Mouse (Mus musculus): ENCODE measurements at regions not wholly inside any gene's neighbourhood (a gene's known extent, or its start where the extent isn't known, plus 50 kb on each side); places are given as distances from the start of the nearest gene placed in this dataset.
A peak's percentile ranks its signal among the peaks of the same experiment; 100 is the strongest.

DNA sequence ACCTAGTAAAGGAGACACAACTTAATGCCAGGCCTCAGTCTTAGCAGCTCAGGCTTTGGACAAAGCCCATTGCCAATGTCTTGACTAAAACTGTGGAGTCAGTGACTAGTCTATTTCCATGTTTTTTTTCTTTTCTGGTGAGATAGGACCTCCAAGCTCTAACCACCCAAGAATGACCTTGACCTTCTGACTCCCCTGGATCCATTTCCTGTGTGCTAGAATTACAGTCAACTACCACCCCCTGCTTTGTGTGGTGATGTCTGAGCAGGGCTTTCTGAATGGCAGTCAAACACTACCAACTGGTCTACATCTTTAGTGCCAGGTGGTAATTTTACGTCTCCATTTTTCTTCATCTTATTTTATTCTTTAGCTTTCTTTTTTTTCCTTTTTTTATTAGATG, 51.3 kb upstream of the Rnf138rt1 start:
- 86% methylated on average over 1 of the region's 1 CpGs for WGBS
- Histone ChIP-seq H3K9me3 (no peaks in the 10 kb centered on the region), H3K27ac (replicated peaks) (no peak overlapping the region), H3K4me3 (no peak overlapping the region), H3K27me3 (replicated peaks; ENCODE audit: low read depth, poor library complexity, severe bottlenecking) (peaks cover 96% of the 10 kb centered on the region), H3K4me1 (no peaks in the 10 kb centered on the region), H3K36me3 (replicated peaks) (no peaks in the 10 kb centered on the region)
- no peak for DNase-seq (ENCODE audit: low spot score)

DNA sequence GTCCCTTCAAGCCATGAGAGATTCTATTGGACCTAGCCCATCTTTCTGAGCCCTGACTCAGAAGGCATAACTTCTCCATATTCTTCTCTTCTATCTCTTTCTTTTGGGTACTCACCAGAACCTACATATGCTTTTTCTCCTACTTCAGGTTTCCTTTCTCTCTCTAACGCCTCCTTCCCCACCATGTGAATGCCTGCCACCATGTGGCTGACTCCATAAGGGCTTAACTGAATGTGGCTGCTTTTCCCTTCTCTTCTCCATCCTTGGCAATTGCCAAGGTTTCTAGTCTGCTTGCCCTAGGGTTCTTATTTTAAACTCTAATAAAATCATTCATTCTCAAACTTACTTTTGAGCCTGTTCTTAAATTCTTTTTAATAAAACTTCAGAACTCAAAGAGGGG, 53.7 kb upstream of the Rnf138rt1 start:
- no peaks in the 10 kb centered on the region for H3K9me3 ChIP-seq
- 38% methylated on average over 1 of the region's 1 CpGs for WGBS

GRCm38 (mm10) chrX:163822298-163822697, 61.2 kb upstream of the Rnf138rt1 start:
- no peaks in the 10 kb centered on the region for H3K9me3 ChIP-seq
- no peaks in the 10 kb centered on the region for H3K36me3 ChIP-seq (replicated peaks)
- peaks cover 81% of the 10 kb centered on the region for H3K27me3 ChIP-seq (replicated peaks; ENCODE audit: low read depth, poor library complexity, severe bottlenecking)
- no peak overlapping the region for H3K27ac ChIP-seq (replicated peaks)
- DNase-seq (ENCODE audit: low spot score), result no peak
- WGBS, result 78% methylated on average over 6 of the region's 6 CpGs
- no peak overlapping the region for H3K4me3 ChIP-seq
- H3K4me1 ChIP-seq, result no peaks in the 10 kb centered on the region

More for the DNA sequence above, 53.7 kb upstream of the Rnf138rt1 start:
- Histone ChIP-seq H3K4me3 (no peak overlapping the region), H3K4me1 (no peaks in the 10 kb centered on the region), H3K27ac (replicated peaks) (no peak overlapping the region), H3K27me3 (replicated peaks; ENCODE audit: low read depth, poor library complexity, severe bottlenecking) (peaks cover 94% of the 10 kb centered on the region), H3K36me3 (replicated peaks) (no peaks in the 10 kb centered on the region)
- DNase-seq (ENCODE audit: low spot score), result no peak

DNA sequence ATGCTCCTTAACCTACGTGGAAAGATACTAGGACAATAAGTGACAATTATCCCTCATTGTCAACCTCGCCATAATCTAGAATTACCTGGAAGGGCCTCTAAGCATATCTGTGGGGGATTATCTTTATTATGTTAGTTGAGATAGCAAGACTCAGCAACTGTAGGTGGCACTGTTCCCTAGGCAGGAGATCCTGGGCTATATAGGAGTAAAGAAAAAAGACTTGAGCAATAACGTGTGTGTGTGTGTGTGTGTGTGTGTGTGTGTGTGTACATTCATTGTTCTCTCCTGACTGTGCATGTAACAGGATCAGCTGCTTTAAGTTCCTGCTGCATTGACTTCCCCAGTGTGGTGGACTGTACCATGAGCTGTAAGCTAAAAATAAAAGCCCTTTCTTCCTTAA, 66.3 kb upstream of the Rnf138rt1 start:
- WGBS, result 61% methylated on average over 3 of the region's 3 CpGs
- Histone ChIP-seq H3K4me1 (no peaks in the 10 kb centered on the region), H3K36me3 (replicated peaks) (no peaks in the 10 kb centered on the region), H3K4me3 (no peak overlapping the region), H3K9me3 (no peaks in the 10 kb centered on the region), H3K27me3 (replicated peaks; ENCODE audit: low read depth, poor library complexity, severe bottlenecking) (peaks cover 57% of the 10 kb centered on the region), H3K27ac (replicated peaks) (no peak overlapping the region)
- DNase-seq (ENCODE audit: low spot score), result no peak

DNA sequence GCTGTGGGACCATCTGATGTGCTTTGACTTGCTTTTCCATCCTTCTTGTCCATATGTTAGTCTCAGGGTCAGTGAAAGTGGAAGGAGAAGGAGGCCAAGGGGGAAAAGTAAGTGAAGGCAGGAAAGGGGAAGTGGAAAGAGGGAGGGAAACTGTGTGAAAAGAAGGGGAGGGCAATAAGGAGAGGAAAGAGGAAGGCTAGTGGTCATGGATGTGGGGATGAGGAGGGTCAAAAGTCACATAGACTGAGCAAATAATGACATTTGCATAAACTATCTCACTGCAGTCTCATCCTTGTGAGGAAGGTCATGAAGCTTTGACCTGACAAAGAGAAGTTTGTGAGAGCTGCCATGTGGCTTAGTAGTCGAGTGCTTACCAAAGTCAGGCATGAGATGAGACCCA, 63.4 kb upstream of the Ap1s2 start:
- Histone ChIP-seq H3K36me3 (replicated peaks) (no peaks in the 10 kb centered on the region), H3K27ac (replicated peaks) (no peak overlapping the region), H3K4me3 (no peak overlapping the region), H3K9me3 (no peaks in the 10 kb centered on the region), H3K27me3 (replicated peaks; ENCODE audit: low read depth, poor library complexity, severe bottlenecking) (peaks cover 62% of the 10 kb centered on the region), H3K4me1 (peaks cover 3% of the 10 kb centered on the region; the same call in 1 of the 2 replicates)
- 76% methylated on average over 1 of the region's 1 CpGs for WGBS
- DNase-seq (ENCODE audit: low spot score), result no peak

GRCm38 (mm10) chrX:163846890-163847289, 61.9 kb upstream of the Ap1s2 start:
- Histone ChIP-seq H3K27me3 (replicated peaks; ENCODE audit: low read depth, poor library complexity, severe bottlenecking) (peaks cover 75% of the 10 kb centered on the region), H3K4me3 (no peak overlapping the region), H3K9me3 (no peaks in the 10 kb centered on the region), H3K36me3 (replicated peaks) (no peaks in the 10 kb centered on the region), H3K27ac (replicated peaks) (no peak overlapping the region), H3K4me1 (peaks cover 3% of the 10 kb centered on the region; the same call in 1 of the 2 replicates)
- DNase-seq (ENCODE audit: low spot score), result no peak
- WGBS, result 87% methylated on average over 3 of the region's 3 CpGs

DNA sequence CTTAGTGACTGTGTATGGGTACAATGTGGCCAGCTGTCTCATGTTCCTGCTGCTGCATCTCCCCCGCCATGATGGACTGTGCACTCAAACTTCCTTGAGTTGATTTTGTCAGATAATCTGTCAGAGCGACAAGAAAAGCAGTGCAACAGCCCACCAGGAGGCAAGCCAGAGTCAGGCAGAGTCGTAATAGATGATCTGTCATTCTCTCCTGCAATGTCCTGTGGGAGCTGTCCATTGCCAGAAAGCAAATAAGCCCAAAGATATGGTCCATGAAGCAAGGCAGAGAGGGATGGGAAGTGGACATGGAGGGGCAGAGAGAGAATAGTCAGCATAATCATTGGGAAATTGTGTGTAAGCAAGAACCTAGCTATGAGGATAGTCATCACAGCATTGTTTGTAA, 61.2 kb upstream of the Ap1s2 start:
- DNase-seq (ENCODE audit: low spot score), result no peak
- Histone ChIP-seq H3K9me3 (no peaks in the 10 kb centered on the region), H3K4me1 (peaks cover 3% of the 10 kb centered on the region; the same call in 1 of the 2 replicates), H3K36me3 (replicated peaks) (no peaks in the 10 kb centered on the region), H3K4me3 (no peak overlapping the region), H3K27me3 (replicated peaks; ENCODE audit: low read depth, poor library complexity, severe bottlenecking) (peaks cover 83% of the 10 kb centered on the region), H3K27ac (replicated peaks) (no peak overlapping the region)
- 54% methylated on average over 3 of the region's 3 CpGs for WGBS

DNA sequence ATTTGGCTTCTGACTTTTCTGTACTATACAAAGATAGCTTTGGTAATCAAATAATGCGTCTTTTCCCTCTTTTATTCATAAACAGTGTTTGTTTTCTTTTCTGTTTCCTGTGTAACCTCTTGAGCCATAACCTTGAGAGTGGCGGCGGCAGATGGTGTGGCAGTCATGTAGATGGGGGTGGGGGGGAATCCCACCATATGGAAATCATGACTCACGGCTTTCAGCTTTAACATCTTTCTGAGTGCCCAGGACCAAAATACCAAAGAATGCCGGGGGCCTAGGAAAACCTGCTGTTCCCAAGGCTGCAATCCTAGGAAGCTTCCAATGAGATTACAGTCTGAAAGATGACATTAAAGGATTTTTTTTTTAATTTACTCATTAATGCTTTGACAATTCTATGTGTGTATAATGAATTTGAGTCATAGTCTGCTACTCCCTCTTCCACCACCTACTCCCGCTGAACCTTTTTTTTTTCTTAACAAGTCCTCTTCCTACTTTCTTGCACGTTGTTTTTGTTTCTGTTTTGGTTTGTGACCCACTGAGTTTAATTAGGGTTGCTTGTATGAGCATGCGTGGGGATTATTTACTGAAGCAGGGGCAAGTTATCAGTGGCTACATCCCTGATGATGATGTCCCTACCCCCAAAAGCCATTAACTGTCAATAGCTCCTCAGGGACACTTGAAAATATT, 60.2 kb upstream of the Ap1s2 start:
- no peaks in the 10 kb centered on the region for H3K36me3 ChIP-seq (replicated peaks)
- WGBS, result 56% methylated on average over 8 of the region's 8 CpGs
- peaks cover 3% of the 10 kb centered on the region; the same call in 1 of the 2 replicates for H3K4me1 ChIP-seq
- no peak overlapping the region for H3K27ac ChIP-seq (replicated peaks)
- H3K9me3 ChIP-seq, result no peaks in the 10 kb centered on the region
- H3K4me3 ChIP-seq, result no peak overlapping the region
- peak; percentile 24 for DNase-seq (ENCODE audit: low spot score)
- H3K27me3 ChIP-seq (replicated peaks; ENCODE audit: low read depth, poor library complexity, severe bottlenecking), result peaks cover 90% of the 10 kb centered on the region

- no peaks in the 10 kb centered on the region for H3K36me3 ChIP-seq (replicated peaks)
- no peak overlapping the region for H3K4me3 ChIP-seq
- peaks cover 3% of the 10 kb centered on the region; the same call in 1 of the 2 replicates for H3K4me1 ChIP-seq
- peaks cover 89% of the 10 kb centered on the region for H3K27me3 ChIP-seq (replicated peaks; ENCODE audit: low read depth, poor library complexity, severe bottlenecking)
- no peak for DNase-seq (ENCODE audit: low spot score)
- no peaks in the 10 kb centered on the region for H3K9me3 ChIP-seq
- H3K27ac ChIP-seq (replicated peaks), result no peak overlapping the region
- WGBS, result 90% methylated on average over 4 of the region's 4 CpGs
Observed at GRCm38 (mm10) chrX:163850915-163851599, 57.8 kb upstream of the Ap1s2 start.

DNA sequence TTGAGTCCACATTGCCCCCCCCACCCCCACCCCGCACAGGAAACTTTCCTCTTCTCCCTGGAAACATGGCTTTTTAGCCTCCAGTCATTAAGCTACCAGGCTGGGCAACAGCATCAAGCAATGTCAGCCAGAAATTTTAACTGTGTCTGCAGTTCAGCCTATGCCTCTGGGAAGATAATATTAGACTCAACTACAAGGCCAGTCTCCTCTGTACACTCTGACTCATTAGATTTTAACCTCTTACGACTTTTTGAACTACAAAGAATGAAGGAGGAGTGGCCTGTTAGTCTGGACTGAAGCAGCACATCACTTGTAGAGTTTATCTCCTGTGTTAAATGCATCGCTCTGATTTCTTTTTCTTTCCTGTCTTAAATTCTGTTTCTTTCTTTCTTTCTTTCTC, 50.3 kb upstream of the Ap1s2 start:
- H3K9me3 ChIP-seq, result no peaks in the 10 kb centered on the region

More for the DNA sequence above, 50.3 kb upstream of the Ap1s2 start:
- Histone ChIP-seq H3K27ac (replicated peaks) (no peak overlapping the region), H3K4me3 (no peak overlapping the region), H3K4me1 (peaks cover 8% of the 10 kb centered on the region), H3K36me3 (replicated peaks) (no peaks in the 10 kb centered on the region), H3K27me3 (replicated peaks; ENCODE audit: low read depth, poor library complexity, severe bottlenecking) (peaks cover 50% of the 10 kb centered on the region)
- no peak for DNase-seq (ENCODE audit: low spot score)
- 55% methylated on average over 3 of the region's 3 CpGs for WGBS
